Mouse (Mus musculus): ENCODE results near the gene Idh3g. TPM values are rescaled to one million over a fixed set of nuclear protein-coding genes. Genes with fewer than 3 reads are reported as not detected.

Idh3g gene
- total and polyA plus RNA-seq, 3 experiments = 248 to 296 TPM; not detected in 1

- DNase-seq (ENCODE audit: low read depth, low spot score) = no peak
- Histone ChIP-seq H3K9ac (ENCODE audit: control insufficient read depth, low read depth, low read length, poor library complexity, severe bottlenecking) (no peak overlapping the region), H3K27me3 (ENCODE audit: control insufficient read depth in 1 of 2, insufficient read depth in 2 of 2, low read length in 2 of 2) (no peaks in the 10 kb centered on the region; a peak in 1 of 4 replicates), H3K4me3 (ENCODE audit: control insufficient read depth in 1 of 2, insufficient read depth in 1 of 2, low read depth in 2 of 2, low read length in 2 of 2) (no peak overlapping the region), H3K4me1 (ENCODE audit: control insufficient read depth in 1 of 2, insufficient read depth in 2 of 2, low read length in 2 of 2) (no peaks in the 10 kb centered on the region; a peak in 1 of 4 replicates), H3K36me3 (ENCODE audit: control insufficient read depth in 1 of 2, insufficient read depth in 2 of 2, low read length in 2 of 2) (no peaks in the 10 kb centered on the region), H3K27ac (ENCODE audit: control insufficient read depth, low read depth, low read length) (no peak overlapping the region), H3K9me3 (replicated peaks; ENCODE audit: insufficient read depth, low read length) (no peaks in the 10 kb centered on the region), H3K79me2 (ENCODE audit: control insufficient read depth, insufficient read depth, low read length, poor library complexity) (no peaks in the 10 kb centered on the region; the same call in 1 of the 2 replicates)
- TF ChIP-seq E2F4 (IDR thresholded peaks at IDR 0.05; ENCODE audit: borderline replicate concordance, low read depth, low read length) = no peak
- no peak for TF ChIP-seq UBTF (IDR thresholded peaks at IDR 0.05; ENCODE audit: borderline replicate concordance, insufficient read depth, low read depth, low read length)
- no peak for TF ChIP-seq POLR2AphosphoS2 (IDR thresholded peaks at IDR 0.05; ENCODE audit: low read length)
- TF ChIP-seq USF1 (IDR thresholded peaks at IDR 0.05; ENCODE audit: low read depth, low read length) = no peak
- no peak for TF ChIP-seq ETS1 (IDR thresholded peaks at IDR 0.05; ENCODE audit: low read depth, low read length)
- no peak for TF ChIP-seq TBP (IDR thresholded peaks at IDR 0.05; ENCODE audit: low read depth, low read length)
- TF ChIP-seq POLR2A (IDR thresholded peaks at IDR 0.05; ENCODE audit: control insufficient read depth in 1 of 2, insufficient read depth in 1 of 2, low read depth in 1 of 2, low read length in 2 of 2, poor library complexity in 1 of 2) = no peak
- no peak for TF ChIP-seq MAX (IDR thresholded peaks at IDR 0.05; ENCODE audit: low read length)
- no peak for TF ChIP-seq GATA1 (IDR thresholded peaks at IDR 0.05; ENCODE audit: low read depth, low read length)
- no peak for TF ChIP-seq MXI1 (IDR thresholded peaks at IDR 0.05; ENCODE audit: low read depth, low read length)
- no peak for TF ChIP-seq SMC3 (IDR thresholded peaks at IDR 0.05; ENCODE audit: low read depth, low read length)
- TF ChIP-seq CHD1 (IDR thresholded peaks at IDR 0.05; ENCODE audit: low read depth, low read length) = no peak
- TF ChIP-seq ZC3H11A (IDR thresholded peaks at IDR 0.05; ENCODE audit: low read depth, low read length) = no peak
- TF ChIP-seq ZKSCAN1 (IDR thresholded peaks at IDR 0.05; ENCODE audit: low read depth, low read length) = no peak
- TF ChIP-seq ZNF384 (IDR thresholded peaks at IDR 0.05; ENCODE audit: low read depth, low read length) = no peak
- no peak for TF ChIP-seq SIN3A (IDR thresholded peaks at IDR 0.05; ENCODE audit: low read length)
- no peak for TF ChIP-seq CHD2 (IDR thresholded peaks at IDR 0.05; ENCODE audit: low read length)
Measured at GRCm38 (mm10) chrX:73823747-73824146, 37.0 kb upstream of the Idh3g start.

GRCm38 (mm10) chrX:73816596-73817314, 30.1 kb upstream of the Idh3g start:
- peak; percentile 69 for DNase-seq (ENCODE audit: low read depth, low spot score)
- peak; percentile 82 for TF ChIP-seq TAL1 (IDR thresholded peaks at IDR 0.05; ENCODE audit: low read length)
- no peak for TF ChIP-seq E2F4 (IDR thresholded peaks at IDR 0.05; ENCODE audit: borderline replicate concordance, low read depth, low read length)
- TF ChIP-seq USF1 (IDR thresholded peaks at IDR 0.05; ENCODE audit: low read depth, low read length) = peak; percentile 51; the same call in 1 of the 2 replicates
- no peak for TF ChIP-seq CHD1 (IDR thresholded peaks at IDR 0.05; ENCODE audit: low read depth, low read length)
- no peak for TF ChIP-seq CHD2 (IDR thresholded peaks at IDR 0.05; ENCODE audit: low read length)
- no peak for TF ChIP-seq ZC3H11A (IDR thresholded peaks at IDR 0.05; ENCODE audit: low read depth, low read length)
- TF ChIP-seq UBTF (IDR thresholded peaks at IDR 0.05; ENCODE audit: borderline replicate concordance, insufficient read depth, low read depth, low read length) = no peak
- TF ChIP-seq EP300 (IDR thresholded peaks at IDR 0.05; ENCODE audit: low read depth in 1 of 2, low read length in 2 of 2) = peak; percentile 76 to 87
- peak; percentile 95 for TF ChIP-seq BHLHE40 (IDR thresholded peaks at IDR 0.05; ENCODE audit: borderline replicate concordance, low read depth, low read length)
- no peak for TF ChIP-seq ZKSCAN1 (IDR thresholded peaks at IDR 0.05; ENCODE audit: low read depth, low read length)
- TF ChIP-seq ZMIZ1 (IDR thresholded peaks at IDR 0.05; ENCODE audit: low read depth, low read length) = no peak
- peak; percentile 46; the same call in 1 of the 2 replicates for TF ChIP-seq MEF2A (IDR thresholded peaks at IDR 0.05; ENCODE audit: extremely low read depth, insufficient replicate concordance, low read depth, low read length, poor library complexity, severe bottlenecking)
- TF ChIP-seq CTCF (IDR thresholded peaks at IDR 0.05 in 2 of 3, conservative IDR thresholded peaks at IDR 0.05 in 1 of 3; ENCODE audit: control insufficient read depth in 1 of 3, insufficient read depth in 1 of 3, low read depth in 2 of 3, low read length in 3 of 3, poor library complexity in 1 of 3, severe bottlenecking in 1 of 3) = no peak
- no peak for TF ChIP-seq KAT2A (conservative IDR thresholded peaks at IDR 0.05; ENCODE audit: low read depth, low read length)
- TF ChIP-seq ELF1 (IDR thresholded peaks at IDR 0.05; ENCODE audit: low read depth, low read length) = no peak
- no peak for TF ChIP-seq HCFC1 (IDR thresholded peaks at IDR 0.05; ENCODE audit: low read depth, low read length)
- TF ChIP-seq RCOR1 (IDR thresholded peaks at IDR 0.05; ENCODE audit: low read depth, low read length) = peak; percentile 69
- TF ChIP-seq TBP (IDR thresholded peaks at IDR 0.05; ENCODE audit: low read depth, low read length) = no peak
- TF ChIP-seq SIN3A (IDR thresholded peaks at IDR 0.05; ENCODE audit: low read length) = peak; percentile 46; the same call in 1 of the 2 replicates
- TF ChIP-seq NRF1 (IDR thresholded peaks at IDR 0.05; ENCODE audit: insufficient read depth, low read depth, low read length, poor library complexity, severe bottlenecking) = no peak
- peak; percentile 93 for TF ChIP-seq TCF12 (IDR thresholded peaks at IDR 0.05; ENCODE audit: low read depth, low read length)

More at GRCm38 (mm10) chrX:73816596-73817314, 30.1 kb upstream of the Idh3g start:
- H3K4me3 ChIP-seq (ENCODE audit: control insufficient read depth in 1 of 2, insufficient read depth in 1 of 2, low read depth in 2 of 2, low read length in 2 of 2) = no peak overlapping the region
- no peaks in the 10 kb centered on the region for H3K79me2 ChIP-seq (ENCODE audit: control insufficient read depth, insufficient read depth, low read length, poor library complexity)
- H3K36me3 ChIP-seq (ENCODE audit: control insufficient read depth in 1 of 2, insufficient read depth in 2 of 2, low read length in 2 of 2) = peaks cover 0 to 11% of the 10 kb centered on the region in 2 experiments; a peak in 2 of 4 replicates
- H3K27me3 ChIP-seq (ENCODE audit: control insufficient read depth in 1 of 2, insufficient read depth in 2 of 2, low read length in 2 of 2) = no peaks in the 10 kb centered on the region
- H3K9ac ChIP-seq (ENCODE audit: control insufficient read depth, low read depth, low read length, poor library complexity, severe bottlenecking) = no peak overlapping the region
- H3K27ac ChIP-seq (ENCODE audit: control insufficient read depth, low read depth, low read length) = no peak overlapping the region
- H3K4me1 ChIP-seq (ENCODE audit: control insufficient read depth in 1 of 2, insufficient read depth in 2 of 2, low read length in 2 of 2) = peaks cover 2 to 13% of the 10 kb centered on the region in 2 experiments; a peak in 3 of 4 replicates
- no peaks in the 10 kb centered on the region for H3K9me3 ChIP-seq (replicated peaks; ENCODE audit: insufficient read depth, low read length)
